Mouse (Mus musculus) ES-Bruce4 (cell line): ENCODE results near the gene Prkg1.

Experiments
- CTCF ChIP-seq: IDR thresholded peaks from one replicate; pipeline ENCODE4 v1.8.1; 2011; ENCODE audit warnings: low read depth, low read length
- EP300 ChIP-seq: IDR thresholded peaks from 2 replicates; pipeline ENCODE4 v1.6.1; 2011; ENCODE audit warnings: low read depth, low read length; ENCODE audit not compliant: insufficient read depth
- POLR2A ChIP-seq: IDR thresholded peaks from one replicate; pipeline ENCODE4 v1.8.1; 2011; ENCODE audit warnings: low read length; ENCODE audit not compliant: insufficient read depth

- TF ChIP-seq EP300 (peak; percentile 57; the same call in 1 of the 2 replicates), POLR2A (no peak), CTCF (no peak)
Measured at GRCm38 (mm10) chr19:31106835-31107554, 657.8 kb downstream of the Prkg1 start.
